Mouse (Mus musculus) MEL (cell line): ENCODE data around the gene Dscam.

ENCODE experiments used
- CTCF ChIP-seq, 3 experiments: IDR thresholded peaks in 2 of 3; conservative IDR thresholded peaks in 1 of 3; 2 replicates each; pipeline ENCODE4 v1.5.1; 2011 to 2012; ENCODE audit warnings: low read length in 3 of 3, low read depth in 2 of 3, mild to moderate bottlenecking in 2 of 3, improper control_type of control experiment in 1 of 3, inconsistent platforms in 1 of 3, mixed read lengths in 1 of 3, moderate library complexity in 1 of 3; ENCODE audit not compliant: control insufficient read depth in 1 of 3, insufficient read depth in 1 of 3, poor library complexity in 1 of 3, severe bottlenecking in 1 of 3
- HCFC1 ChIP-seq: IDR thresholded peaks from 2 replicates; pipeline ENCODE4 v1.6.1; 2012; ENCODE audit warnings: low read depth, mild to moderate bottlenecking, inconsistent platforms, low read length, improper control_type of control experiment, moderate library complexity
- MAX ChIP-seq: IDR thresholded peaks from 2 replicates; pipeline ENCODE4 v1.6.1; 2011; ENCODE audit warnings: low read length, improper control_type of control experiment
- MAZ ChIP-seq: IDR thresholded peaks from 2 replicates; pipeline ENCODE4 v1.6.1; 2012; ENCODE audit warnings: low read depth, mild to moderate bottlenecking, inconsistent platforms, low read length, improper control_type of control experiment
- MEF2A ChIP-seq: IDR thresholded peaks from 2 replicates; pipeline ENCODE4 v1.6.1; 2014; ENCODE audit warnings: low read depth, mild to moderate bottlenecking, inconsistent platforms, low read length, improper control_type of control experiment; ENCODE audit not compliant: poor library complexity, insufficient replicate concordance, severe bottlenecking; ENCODE audit errors: extremely low read depth
- NRF1 ChIP-seq: IDR thresholded peaks from 2 replicates; pipeline ENCODE4 v1.6.1; 2014; ENCODE audit warnings: low read depth, mild to moderate bottlenecking, inconsistent platforms, low read length, improper control_type of control experiment, moderate library complexity; ENCODE audit not compliant: poor library complexity, insufficient read depth, severe bottlenecking
- POLR2A ChIP-seq, 2 experiments: IDR thresholded peaks; 2 replicates each; pipeline ENCODE4 v1.6.1; 2011 to 2012; ENCODE audit warnings: low read length in 2 of 2, mild to moderate bottlenecking in 2 of 2, control low read depth in 1 of 2, improper control_type of control experiment in 1 of 2, low read depth in 1 of 2, moderate library complexity in 1 of 2; ENCODE audit not compliant: control insufficient read depth in 1 of 2, insufficient read depth in 1 of 2, poor library complexity in 1 of 2
- POLR2AphosphoS2 ChIP-seq: IDR thresholded peaks from 2 replicates; pipeline ENCODE4 v1.6.1; 2011; ENCODE audit warnings: low read length, improper control_type of control experiment
- RCOR1 ChIP-seq: IDR thresholded peaks from 2 replicates; pipeline ENCODE4 v1.6.1; 2012; ENCODE audit warnings: low read depth, mild to moderate bottlenecking, inconsistent platforms, low read length, improper control_type of control experiment
- TBP ChIP-seq: IDR thresholded peaks from 2 replicates; pipeline ENCODE4 v1.8.0; 2011; ENCODE audit warnings: low read depth, low read length, improper control_type of control experiment
- TCF12 ChIP-seq: IDR thresholded peaks from 2 replicates; pipeline ENCODE4 v1.6.1; 2014; ENCODE audit warnings: low read depth, mild to moderate bottlenecking, inconsistent platforms, low read length, improper control_type of control experiment, moderate library complexity
- USF1 ChIP-seq: IDR thresholded peaks from 2 replicates; pipeline ENCODE4 v1.6.1; 2014; ENCODE audit warnings: low read depth, mild to moderate bottlenecking, inconsistent platforms, low read length, improper control_type of control experiment, moderate library complexity
- ZMIZ1 ChIP-seq: IDR thresholded peaks from 2 replicates; pipeline ENCODE4 v1.6.1; 2012; ENCODE audit warnings: low read depth, mild to moderate bottlenecking, inconsistent platforms, low read length, improper control_type of control experiment, moderate library complexity
- ZNF384 ChIP-seq: IDR thresholded peaks from 2 replicates; pipeline ENCODE4 v1.6.1; 2012; ENCODE audit warnings: low read depth, mild to moderate bottlenecking, inconsistent platforms, low read length, improper control_type of control experiment

DNA sequence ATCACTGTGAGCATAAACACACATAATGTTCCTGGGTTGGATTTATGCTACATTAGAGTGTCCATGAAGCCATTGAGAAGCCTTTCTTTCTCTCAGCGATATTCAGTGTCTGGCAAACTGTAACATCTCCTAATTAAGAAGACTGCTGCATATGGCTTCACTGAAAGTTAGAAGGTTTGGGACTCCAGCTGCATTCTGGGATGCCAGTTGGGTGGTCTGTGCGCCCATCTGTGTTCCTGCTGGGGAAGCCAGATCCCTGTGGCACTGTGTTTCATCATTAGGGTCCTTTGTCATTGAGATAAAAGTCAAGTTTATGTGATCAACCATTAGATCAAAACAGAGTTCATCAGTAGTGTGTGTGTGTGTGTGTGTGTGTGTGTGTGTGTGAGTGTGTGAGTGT is 284.7 kb downstream of the Dscam start:
- TF ChIP-seq NRF1 (no peak), TCF12 (no peak), POLR2AphosphoS2 (no peak), MAX (no peak), TBP (no peak), CTCF (IDR thresholded peaks at IDR 0.05 in 2 of 3, conservative IDR thresholded peaks at IDR 0.05 in 1 of 3; ENCODE audit: control insufficient read depth in 1 of 3, insufficient read depth in 1 of 3, low read depth in 2 of 3, low read length in 3 of 3, poor library complexity in 1 of 3, severe bottlenecking in 1 of 3) (no peak), USF1 (no peak), ZMIZ1 (no peak), POLR2A (IDR thresholded peaks at IDR 0.05; ENCODE audit: control insufficient read depth in 1 of 2, insufficient read depth in 1 of 2, low read depth in 1 of 2, low read length in 2 of 2, poor library complexity in 1 of 2) (no peak), HCFC1 (no peak), ZNF384 (no peak), MEF2A (no peak), MAZ (no peak), RCOR1 (no peak)
